Mouse (Mus musculus) B cell, adult 2 months (primary cell): Measurements from ENCODE around the gene Gm45785.
A peak's percentile ranks its signal among the peaks of the same experiment; 100 is the strongest.
"Not testable (repeated sequence)": the region's sequence is repeated elsewhere in the genome, so short reads cannot be mapped to it uniquely, and the experiment has no call there.

ENCODE experiments used
- DNase-seq, 2 experiments: peaks; one replicate each; pipeline ENCODE4 v3.0.0; 2022

Gm45785 gene

DNA sequence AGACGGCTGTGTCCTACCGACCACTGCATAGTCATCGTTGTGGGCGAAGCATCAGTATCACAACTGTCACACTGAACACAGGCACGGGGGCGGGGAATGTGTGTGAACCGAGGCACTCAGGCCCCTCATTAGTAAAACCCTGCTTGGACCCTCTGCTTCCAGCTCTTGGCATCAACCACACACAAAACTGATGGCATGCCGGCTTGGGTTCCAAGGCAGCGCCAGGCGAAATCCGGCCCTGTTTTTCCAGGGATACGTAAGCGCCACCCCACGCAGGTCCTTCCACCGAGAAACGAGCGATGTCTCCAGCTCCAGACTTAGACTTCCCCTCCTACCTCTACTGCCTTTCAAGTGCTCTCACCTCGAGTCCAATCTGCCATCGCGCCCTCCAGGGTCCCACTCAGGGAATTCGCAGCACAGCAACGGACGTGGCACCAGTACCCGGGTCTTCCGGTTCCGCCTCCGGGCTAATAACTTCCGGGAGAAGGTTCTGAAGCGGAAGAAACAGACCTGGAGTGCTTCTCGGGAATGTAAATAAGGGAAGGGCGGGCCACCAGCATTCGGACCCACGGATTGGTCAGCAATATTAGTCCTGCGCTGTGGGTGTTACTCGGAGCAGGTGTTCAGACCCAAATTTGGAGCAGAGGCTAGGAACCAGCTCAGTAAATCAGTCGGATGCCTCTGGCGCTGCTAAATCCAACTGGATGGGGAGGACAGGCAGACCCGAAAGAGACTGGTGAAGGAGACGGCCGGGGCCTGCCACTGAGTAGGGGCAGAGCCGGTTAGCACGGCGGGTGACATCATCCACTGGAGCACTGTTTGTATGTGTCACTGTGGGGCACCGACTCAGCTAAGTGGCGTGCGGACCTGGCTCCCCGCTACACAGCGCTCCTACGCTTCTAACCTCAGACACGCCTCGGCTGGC is at the start of gene Gm45785:
Gene Gm45785, minus strand, starts transcription at position 472 of the 925 bp plus-strand sequence.
- DNase-seq = peak; percentile 68 to 72

DNA sequence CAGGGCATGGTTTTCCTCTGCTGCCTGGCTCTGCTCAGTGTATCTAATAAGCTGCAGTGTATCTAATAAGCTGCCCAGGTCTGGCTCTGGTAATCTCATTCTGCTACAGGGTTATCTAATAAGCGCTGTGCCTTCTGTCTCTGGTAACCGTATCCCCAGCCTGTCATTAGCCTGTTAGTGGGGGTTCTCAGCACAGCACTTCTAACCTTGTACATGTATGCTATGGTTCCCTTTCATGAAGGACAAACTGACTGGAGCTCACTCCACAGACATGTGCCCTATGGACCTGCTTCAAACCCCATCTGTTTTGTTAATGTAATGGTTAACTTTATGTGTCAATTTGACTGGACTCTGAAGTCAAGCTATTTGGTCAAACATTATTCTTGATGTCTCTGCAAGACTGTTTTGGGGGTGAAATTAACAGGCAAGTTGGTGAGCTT is 49.5 kb upstream of the Gm45785 start:
- DNase-seq = no peak

DNA sequence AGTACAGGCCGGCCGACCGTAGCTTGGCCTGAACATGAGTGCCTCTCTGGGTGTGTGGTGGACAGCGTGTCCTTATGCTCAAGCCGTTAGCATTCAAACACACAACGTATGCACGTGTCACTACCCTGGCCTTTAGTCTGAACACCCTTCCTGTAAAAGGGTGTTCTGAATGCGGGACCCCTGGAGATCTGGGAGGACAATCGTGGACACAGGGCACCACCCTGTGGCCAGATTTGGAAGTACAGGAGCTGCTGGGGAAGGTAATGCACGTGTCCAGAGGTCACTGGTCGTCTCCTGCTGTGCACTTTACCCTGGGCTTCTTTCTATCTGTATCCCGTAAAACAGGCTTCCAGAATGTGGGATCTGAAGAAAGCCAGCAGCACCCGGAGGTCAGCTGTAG is 47.1 kb upstream of the Gm45785 start:
- DNase-seq = peak; percentile 87 to 88

DNA sequence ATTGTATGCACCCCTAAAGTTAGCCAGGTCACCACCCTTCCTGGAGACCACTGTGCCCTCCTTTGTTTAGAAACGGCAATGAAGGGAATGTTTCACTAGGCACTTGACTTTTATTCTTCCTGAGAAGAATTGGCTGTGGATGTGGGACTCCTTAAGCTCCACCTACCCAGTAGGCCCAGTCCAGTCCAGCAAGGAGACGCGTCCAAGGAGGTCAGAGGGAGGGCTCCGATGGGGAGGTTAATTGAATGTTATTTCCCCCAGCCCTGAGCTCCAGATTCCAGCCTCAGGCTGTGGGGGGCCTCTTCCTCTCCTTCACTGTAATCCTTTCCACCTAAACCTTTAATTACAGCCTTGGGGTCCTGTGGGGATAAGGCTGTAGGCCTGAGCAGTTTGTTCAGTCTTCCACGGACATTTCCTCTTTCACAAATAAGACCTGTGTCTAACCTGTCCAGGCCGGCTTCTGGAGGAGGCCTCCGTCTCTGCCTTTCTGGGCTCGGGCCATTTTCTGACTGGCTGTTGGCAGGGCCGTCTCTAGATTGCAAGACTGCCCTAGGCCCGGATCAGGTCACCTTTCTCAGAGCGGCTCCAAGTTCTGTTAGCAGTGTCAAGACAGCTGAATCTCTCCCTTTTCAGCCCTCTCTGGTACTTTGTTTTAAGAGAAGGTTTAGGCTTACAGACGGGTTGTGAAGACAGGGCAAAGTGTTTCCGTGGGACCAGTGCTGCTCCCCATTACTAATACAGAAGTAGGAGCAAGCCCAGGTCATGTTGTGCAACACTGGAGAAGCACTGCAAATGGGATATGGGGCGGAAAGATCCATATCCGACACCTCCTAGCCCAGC is 46.1 kb upstream of the Gm45785 start:
- DNase-seq = no peak

DNA sequence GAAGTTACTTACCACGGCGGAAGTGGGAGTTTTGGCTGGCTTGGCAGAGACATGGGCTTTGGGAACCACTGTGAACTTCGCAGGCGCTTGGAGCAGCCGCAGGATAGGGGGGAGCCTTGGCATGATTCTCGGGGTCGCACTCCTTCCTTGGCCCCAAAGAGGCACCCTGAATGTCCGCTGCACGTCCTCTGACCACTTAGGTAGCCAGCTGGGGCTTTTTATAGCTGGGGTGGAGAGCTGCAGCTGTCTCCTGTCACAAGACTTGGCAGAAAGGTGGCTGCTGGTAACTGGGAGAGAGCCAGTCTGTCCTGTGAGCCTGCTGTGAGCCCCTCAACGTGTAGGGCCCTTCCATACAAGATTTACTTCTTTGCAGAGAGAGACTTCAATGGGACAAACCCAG is 44.1 kb upstream of the Gm45785 start, which contains the start of gene Cox8b:
Gene Cox8b, minus strand, starts transcription at position 227 of the 400 bp plus-strand sequence.
- DNase-seq = no peak

DNA sequence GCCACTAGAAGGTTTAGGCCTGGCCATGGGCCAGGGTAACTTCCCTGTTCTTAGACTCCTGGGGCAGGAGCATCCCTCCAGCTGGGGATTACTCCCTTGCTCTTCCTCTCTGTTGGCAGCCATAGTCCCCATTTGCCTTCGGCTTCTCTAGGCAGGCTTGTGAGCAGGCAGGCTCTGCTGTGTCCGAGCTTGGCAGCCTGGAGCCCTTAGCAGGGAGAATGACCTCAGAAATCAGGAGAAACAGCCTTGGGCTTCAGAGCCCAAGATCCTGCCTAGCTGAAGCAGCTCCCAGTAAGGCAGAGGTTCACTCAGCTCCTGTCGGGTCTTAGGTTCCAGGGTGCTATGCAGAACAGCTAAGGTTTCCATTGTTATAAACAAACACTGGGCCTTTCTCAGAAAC is 43.0 kb upstream of the Gm45785 start:
- DNase-seq = no peak

DNA sequence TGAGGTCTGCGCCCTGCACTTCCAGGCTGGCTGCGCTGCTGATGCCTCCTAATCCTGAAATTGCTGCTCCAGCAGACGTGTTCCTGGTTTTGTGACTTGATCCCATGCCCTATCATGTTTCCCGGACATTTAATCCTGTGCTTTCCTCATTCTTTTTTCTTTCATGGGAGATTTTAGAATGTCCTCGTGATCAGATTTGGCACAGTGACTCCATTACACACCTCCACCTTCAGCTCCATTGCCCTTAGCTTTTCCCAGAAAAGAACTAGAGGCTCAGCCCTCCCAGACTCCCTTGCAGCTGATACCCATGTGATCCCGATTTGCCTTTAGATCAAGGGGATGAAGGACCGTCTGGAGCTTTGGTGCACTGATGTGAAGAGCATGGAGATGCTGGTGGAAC is 41.7 kb upstream of the Gm45785 start:
- no peak for DNase-seq

DNA sequence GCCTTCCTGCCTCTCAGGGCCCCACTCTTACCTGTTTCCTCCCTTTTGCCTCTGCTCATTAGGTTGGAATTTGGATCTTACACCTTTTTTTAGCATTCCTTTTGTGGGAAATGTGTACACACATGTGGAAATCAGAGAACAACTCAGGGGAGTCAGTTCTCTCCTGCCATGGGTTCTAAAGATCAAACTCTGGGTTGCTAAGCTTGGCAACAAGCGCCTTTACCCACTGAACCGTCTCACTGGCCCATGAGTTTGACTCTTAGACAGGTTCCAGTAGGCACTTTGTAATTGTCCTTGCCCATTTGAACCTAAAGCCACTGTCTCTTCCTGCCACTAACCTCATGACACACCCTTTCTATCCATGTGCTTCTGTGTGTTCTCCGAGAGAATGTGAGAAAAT is 38.5 kb upstream of the Gm45785 start:
- DNase-seq = no peak

DNA sequence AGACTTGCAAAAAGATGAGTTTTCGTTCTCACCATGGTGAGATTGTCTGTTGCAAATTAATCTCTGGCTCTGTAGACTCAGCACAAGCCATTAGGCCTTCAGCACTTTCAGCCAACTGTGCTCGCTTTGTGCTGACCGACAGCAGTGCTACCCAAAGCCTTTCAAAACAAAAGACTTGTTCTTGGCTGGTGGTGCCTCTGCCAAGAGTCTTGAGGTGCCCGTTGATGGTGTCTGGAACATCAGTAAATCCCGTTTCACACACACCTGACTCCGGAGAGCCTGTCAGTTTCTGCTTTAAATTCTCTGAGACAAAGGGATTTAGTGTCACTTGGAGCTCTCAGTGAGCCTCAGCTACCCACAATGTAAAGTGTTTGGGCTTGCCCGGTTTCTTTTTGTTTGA is 37.9 kb upstream of the Gm45785 start:
- DNase-seq = no peak

DNA sequence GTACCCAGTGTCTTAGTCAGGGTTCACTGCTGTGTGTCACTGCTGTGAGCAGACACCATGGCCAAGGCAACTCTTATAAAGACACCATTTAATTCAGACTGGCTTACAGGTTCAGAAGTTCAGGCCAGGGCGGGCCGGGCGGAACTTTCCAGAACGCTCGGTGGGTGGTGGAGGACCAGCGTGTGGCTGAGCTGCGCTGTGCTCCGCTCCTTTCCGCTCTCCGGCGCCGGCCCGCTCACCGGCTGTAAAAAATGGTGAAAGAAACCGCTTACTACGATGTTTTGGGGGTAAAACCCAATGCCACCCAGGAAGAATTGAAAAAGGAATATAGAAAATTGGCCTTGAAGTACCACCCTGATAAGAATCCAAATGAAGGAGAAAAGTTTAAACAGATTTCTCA is 34.5 kb upstream of the Gm45785 start:
- DNase-seq = not testable (repeated sequence)

DNA sequence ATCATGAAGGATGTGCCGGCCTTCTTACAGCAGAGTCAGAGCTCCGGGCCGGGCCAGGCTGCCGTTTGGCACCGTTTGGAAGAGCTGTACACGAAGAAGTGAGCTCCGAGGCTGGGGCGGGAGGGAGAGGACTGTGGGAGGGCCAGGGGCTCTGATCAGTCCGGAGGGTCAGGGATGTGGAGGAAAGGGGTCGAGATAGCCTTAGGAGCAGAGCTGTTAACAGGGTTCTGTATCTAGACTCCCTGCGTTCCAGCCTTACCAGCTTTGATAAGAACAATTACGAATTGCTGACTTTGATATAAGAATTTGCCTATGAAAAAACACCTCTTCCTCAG is 26.3 kb upstream of the Gm45785 start:
- no peak for DNase-seq

DNA sequence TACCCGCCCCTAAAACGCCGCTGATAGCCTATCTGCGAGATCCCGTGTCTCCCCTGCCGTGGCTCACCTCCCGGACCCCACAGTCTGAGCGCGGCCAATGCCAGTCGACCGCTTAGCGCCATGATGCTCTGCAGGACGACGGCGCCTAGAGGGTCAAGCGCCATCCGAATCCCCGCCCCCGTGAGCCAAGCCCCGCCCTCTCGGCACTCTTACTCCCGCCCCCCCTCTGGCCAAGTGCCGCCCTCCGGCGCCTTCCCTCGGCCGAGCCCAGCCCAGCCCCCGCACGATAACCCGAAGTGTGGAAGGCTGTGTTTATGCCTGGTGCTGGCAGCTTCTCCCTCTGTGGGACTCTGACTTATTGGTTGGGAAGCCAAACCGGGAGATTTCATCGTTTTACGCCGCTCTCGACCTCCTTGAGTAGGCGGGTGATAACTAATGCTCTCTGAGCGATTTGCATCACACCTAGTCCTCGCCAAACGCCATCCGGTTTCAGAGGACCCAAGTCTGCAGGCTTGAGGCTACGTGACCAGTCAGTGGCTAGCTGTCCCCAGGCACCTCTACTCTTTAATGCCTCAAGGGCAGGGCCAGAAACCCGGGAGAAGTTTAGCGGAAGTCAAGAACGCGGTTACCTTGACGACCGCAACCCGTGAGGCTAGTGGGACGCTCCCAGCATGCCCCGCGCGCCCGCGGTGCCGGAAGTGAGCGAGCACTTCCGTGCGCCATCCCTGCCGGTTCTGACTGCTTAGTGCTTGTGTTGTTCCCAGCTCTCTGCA is 25.8 kb upstream of the Gm45785 start, which contains the start of the genes Psmd13 and Sirt3:
Gene Psmd13, plus strand, starts transcription at position 273 of the 773 bp plus-strand sequence.
Gene Sirt3, minus strand, starts transcription at position 614 of the 773 bp plus-strand sequence.
- peak; percentile 94 to 95 for DNase-seq

DNA sequence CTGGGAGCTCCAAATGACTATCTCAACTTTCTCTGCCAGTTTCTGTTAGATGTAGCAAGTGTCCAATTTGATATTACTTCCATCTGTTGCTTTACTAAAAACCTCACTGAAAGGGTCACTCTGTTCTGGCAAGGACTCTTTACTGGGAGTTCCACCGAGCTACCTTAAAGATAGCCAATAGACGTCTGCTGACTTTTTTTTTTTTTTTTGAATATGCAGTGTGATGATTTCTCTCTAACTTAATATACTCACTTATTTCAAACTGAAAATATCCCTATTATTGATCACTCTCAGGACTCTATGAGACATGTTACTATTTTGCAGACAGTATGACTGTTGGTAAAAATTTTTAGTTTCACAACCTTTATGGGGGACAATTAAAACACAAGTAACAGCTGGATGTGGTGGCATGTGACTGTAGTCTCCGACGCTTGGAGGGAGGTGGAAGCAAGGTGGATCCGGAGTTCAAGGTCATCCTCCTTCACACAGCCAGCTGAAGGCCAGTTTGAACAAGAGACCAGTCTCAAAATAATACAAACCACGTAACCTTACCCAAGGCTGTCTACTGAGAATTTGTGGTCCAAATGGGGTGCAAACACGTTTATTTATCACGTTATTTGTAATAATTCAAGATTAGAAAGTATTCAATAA is 24.9 kb upstream of the Gm45785 start:
- DNase-seq = no peak

DNA sequence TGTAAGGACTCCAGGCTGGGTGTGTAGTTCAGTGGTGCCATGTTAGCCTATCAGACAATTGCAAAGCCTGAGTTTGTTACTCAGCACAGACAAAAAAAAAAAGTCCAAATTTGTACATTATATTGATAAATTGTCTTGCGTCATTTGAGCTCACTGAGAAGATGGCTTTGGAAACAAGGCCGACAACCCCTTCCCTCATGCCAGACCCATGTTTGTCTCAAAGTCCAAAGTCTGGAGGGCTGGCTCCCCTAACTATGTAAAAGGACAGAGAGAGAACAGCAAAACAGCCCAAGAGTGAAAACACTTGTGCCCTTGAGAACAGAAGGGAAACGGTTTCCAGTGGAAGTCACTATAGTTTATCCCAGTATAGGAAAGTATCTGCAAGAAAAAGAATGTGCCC is 24.3 kb upstream of the Gm45785 start:
- DNase-seq = no peak

DNA sequence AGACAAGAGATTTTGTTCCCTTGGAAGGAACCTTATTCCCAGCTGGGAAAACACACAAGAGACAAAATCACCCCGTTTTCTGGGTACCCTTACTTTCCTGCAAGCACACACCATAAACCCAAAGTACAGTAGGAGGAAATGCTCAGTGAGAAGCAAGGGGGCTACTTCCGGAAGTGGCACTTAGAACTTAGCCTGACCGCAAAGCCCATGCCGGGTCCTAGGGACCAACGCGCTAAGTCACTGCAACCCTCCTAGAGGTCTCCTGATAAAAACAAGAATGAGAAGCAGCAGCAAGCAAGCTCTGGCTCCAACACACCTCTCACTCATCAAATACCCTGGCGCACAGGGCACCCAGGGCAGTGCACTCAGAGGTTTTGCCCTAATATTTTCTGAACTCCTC is 23.2 kb upstream of the Gm45785 start:
- peak; percentile 14 to 19 for DNase-seq

DNA sequence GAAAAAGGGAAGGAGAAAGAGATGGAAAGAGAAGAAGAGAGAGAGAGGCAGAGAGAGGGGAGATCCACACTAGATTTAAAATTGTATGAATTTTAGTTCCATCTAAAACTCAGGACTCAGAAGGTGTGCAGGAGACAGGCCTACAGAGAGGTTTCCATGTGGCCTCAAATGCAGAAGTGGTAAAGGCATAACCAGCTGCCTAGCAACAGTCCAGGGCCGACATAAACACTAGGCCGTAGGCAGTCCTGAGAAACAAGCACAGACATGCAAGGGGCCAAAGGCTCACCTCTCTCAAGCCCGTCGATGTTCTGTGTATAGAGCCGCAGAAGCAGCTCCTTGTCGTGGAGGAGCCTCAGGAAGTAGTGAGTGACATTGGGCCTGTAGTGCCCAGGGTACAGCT is 21.2 kb upstream of the Gm45785 start:
- peak; percentile 32 to 39 for DNase-seq

DNA sequence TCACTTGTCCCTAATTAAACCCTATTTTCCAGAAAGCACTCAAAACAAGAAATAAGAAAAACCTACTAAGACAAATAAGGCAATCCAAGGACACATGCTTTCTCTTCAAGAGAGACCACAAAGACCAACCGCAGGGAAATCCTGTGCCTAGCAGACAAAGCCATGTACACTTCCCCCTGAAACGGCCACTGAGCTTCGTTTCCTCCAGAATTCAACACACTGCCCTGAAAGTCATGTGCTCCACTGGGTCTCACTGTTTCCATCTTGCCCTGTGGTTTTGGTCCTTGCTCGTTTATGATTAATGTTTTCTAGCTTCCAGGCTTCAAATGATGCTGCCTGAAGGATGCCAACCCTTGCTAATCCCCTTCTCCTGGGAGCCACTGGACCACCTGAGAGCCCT is 18.1 kb upstream of the Gm45785 start:
- DNase-seq = no peak

DNA sequence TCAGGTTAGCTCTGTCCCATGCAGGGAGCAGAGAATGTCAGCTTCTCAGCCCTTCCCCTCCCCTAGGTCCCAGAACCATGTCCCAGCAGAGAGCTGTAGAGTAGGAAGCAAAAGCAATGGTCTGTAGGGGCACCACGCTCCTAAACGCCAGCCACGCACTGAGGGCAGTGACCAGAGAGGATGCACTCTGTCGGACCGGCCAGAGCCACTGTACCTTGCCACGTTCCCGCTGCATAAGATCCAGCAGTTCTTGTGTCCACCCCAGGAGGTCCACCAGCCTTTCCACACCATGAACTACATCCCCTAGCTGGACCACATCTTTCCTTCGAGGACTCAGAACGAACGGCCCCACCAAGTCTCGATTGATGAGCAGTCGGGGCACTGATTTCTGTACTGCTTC is 8.6 kb upstream of the Gm45785 start:
- no peak for DNase-seq

DNA sequence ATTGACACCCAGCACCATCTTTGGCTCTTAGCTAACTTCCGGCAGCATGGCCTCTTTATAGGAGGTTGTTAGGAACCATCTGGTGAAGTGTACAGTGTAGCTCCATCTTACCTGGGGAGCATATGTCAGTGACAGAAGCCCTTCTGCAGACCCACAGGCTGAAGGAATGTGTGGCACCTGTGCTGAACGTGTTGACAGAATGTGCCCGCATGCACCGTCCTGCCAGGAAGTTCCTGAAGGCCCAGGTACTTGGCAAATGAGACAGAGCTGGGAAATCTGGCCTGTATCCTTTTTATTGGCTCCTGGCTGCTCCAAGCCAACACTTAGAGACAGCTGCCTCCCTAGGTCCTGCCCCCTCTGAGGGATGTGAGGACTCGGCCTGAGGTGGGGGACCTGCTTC is 4.6 kb upstream of the Gm45785 start:
- no peak for DNase-seq

DNA sequence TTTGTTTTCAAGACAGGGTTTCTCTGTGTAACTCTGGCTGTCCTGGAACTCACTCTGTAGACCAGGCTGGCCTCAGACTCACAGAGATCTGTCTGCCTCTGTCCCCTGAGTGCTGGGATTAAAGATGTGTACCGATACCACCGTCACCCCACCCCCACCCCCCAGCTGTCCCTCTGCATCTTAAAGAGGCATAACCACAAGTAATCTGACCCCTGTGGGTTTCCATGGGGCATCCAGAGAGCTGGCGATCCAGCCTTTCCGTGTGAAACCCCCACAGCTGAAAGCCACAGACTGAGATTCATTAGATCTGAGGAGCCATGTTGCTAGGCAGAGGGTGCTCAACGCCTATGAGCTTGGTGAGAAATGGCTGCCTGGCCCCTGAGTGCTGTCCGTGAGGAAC is 3.9 kb upstream of the Gm45785 start:
- DNase-seq = no peak

DNA sequence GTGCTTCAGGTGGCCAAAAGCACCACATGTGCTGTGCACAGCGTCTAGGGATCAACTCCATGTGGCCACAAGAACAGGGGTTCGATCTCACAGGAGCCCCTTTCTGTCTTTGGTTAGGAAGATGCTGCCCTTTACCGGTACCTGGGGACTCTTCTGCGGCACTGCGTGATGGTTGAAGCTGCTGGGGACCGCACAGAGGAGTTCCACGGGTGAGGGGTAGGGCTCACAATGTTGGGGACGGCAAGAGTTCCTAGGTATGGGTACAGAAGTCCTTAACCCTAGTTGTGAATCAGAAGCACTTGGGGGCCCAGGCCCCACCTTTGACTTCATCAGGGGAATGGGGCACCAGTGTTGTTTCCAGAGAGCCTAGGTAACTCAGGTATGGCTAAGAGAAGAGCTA is 2.6 kb upstream of the Gm45785 start:
- no peak for DNase-seq
